In genomic region chr14:106176879-106177278, GRCm38 (mm10) we compare ENCODE assay signal across 7 mouse cellular contexts.
DNase-seq lines count a peak whose midpoint lies in the region; ATAC-seq and TF ChIP-seq lines count a peak whose summit lies in the region.

No protein-coding gene starts in this region.

- ATAC-seq in kidney, postnatal 0 days (replicated peaks; ENCODE audit: low FRiP score, low read depth): no peak
- ATAC-seq in midbrain, postnatal 0 days (ENCODE audit: low FRiP score): peak; percentile 80; the same call in 1 of the 2 replicates
- ATAC-seq in liver, embryonic 11.5 days (replicated peaks; ENCODE audit: low FRiP score): no peak

- H3K36me3 ChIP-seq in kidney, postnatal 0 days (ENCODE audit: insufficient read depth, low read length): no peaks in the 10 kb centered on the region
- no peaks in the 10 kb centered on the region for H3K36me3 ChIP-seq in midbrain, postnatal 0 days (ENCODE audit: insufficient read depth, low read length)
- no peaks in the 10 kb centered on the region for H3K36me3 ChIP-seq in liver, embryonic 11.5 days (ENCODE audit: control insufficient read depth, insufficient read depth, low read length)

- no peaks in the 10 kb centered on the region for H3K27me3 ChIP-seq in kidney, postnatal 0 days (ENCODE audit: insufficient read depth, low read length)
- H3K27me3 ChIP-seq in midbrain, postnatal 0 days (ENCODE audit: insufficient read depth, low read length): no peaks in the 10 kb centered on the region
- H3K27me3 ChIP-seq in liver, embryonic 11.5 days (replicated peaks; ENCODE audit: control insufficient read depth, insufficient read depth, low read length): no peaks in the 10 kb centered on the region

- no peak overlapping the region for H3K4me3 ChIP-seq in kidney, postnatal 0 days (replicated peaks; ENCODE audit: low read depth, low read length)
- no peak overlapping the region for H3K4me3 ChIP-seq in midbrain, postnatal 0 days (ENCODE audit: low read depth, low read length)
- no peak overlapping the region for H3K4me3 ChIP-seq in liver, embryonic 11.5 days (ENCODE audit: low read depth, low read length)

- DNase-seq in kidney, postnatal 0 days (ENCODE audit: low spot score): peak; percentile 35
- DNase-seq in kidney, postnatal 4 days: no peak
- peak; percentile 88 for DNase-seq in cerebellum, postnatal 10 days
- DNase-seq in heart, postnatal 4 days: peak; percentile 18
- DNase-seq in midbrain, postnatal 0 days (ENCODE audit: low spot score): peak; percentile 89
- DNase-seq in adrenal gland, postnatal 25 days: no peak
- no peak for DNase-seq in liver, embryonic 11.5 days (ENCODE audit: low spot score)

- no peaks in the 10 kb centered on the region for H3K9me3 ChIP-seq in kidney, postnatal 0 days (replicated peaks; ENCODE audit: low read length)
- H3K9me3 ChIP-seq in midbrain, postnatal 0 days (ENCODE audit: low read length): no peaks in the 10 kb centered on the region
- H3K9me3 ChIP-seq in liver, embryonic 11.5 days (ENCODE audit: control insufficient read depth, low read length): no peaks in the 10 kb centered on the region

- no peak overlapping the region for H3K4me2 ChIP-seq in kidney, postnatal 0 days (ENCODE audit: low read length)
- no peak overlapping the region for H3K4me2 ChIP-seq in midbrain, postnatal 0 days (ENCODE audit: low read depth, low read length, poor library complexity, severe bottlenecking)
- no peak overlapping the region for H3K4me2 ChIP-seq in liver, embryonic 11.5 days

- no peaks in the 10 kb centered on the region for H3K4me1 ChIP-seq in kidney, postnatal 0 days (replicated peaks; ENCODE audit: insufficient read depth, low read length)
- no peaks in the 10 kb centered on the region; the same call in 1 of the 2 replicates for H3K4me1 ChIP-seq in midbrain, postnatal 0 days (ENCODE audit: insufficient read depth, low read length)
- H3K4me1 ChIP-seq in liver, embryonic 11.5 days (replicated peaks; ENCODE audit: control insufficient read depth, insufficient read depth, low read length): no peaks in the 10 kb centered on the region

- no peak overlapping the region for H3K9ac ChIP-seq in kidney, postnatal 0 days (ENCODE audit: low read depth, low read length)
- no peak overlapping the region for H3K9ac ChIP-seq in midbrain, postnatal 0 days (replicated peaks; ENCODE audit: low read length, poor library complexity, severe bottlenecking)
- H3K9ac ChIP-seq in liver, embryonic 11.5 days (ENCODE audit: low read depth, low read length): no peak overlapping the region

- no peak overlapping the region for H3K27ac ChIP-seq in kidney, postnatal 0 days
- H3K27ac ChIP-seq in midbrain, postnatal 0 days (ENCODE audit: low read depth, low read length): no peak overlapping the region
- H3K27ac ChIP-seq in liver, embryonic 11.5 days (ENCODE audit: low read depth, low read length): no peak overlapping the region

- TF ChIP-seq CTCF in kidney, postnatal 0 days (IDR thresholded peaks at IDR 0.05; ENCODE audit: low read depth): no peak
- no peak for TF ChIP-seq CTCF in midbrain, postnatal 0 days (IDR thresholded peaks at IDR 0.05)

- WGBS in kidney, postnatal 0 days: 59% methylated on average over 5 of the region's 5 CpGs
- WGBS in midbrain, postnatal 0 days: 21% methylated on average over 5 of the region's 5 CpGs
- WGBS in liver, embryonic 11.5 days: 70% methylated on average over 5 of the region's 5 CpGs

Comparison
In these comparisons a context has a peak if more than half of its experiments do, and no peak if none do; other contexts are left out.
1. DNase-seq: peak in kidney, postnatal 0 days (single experiment), cerebellum, postnatal 10 days (2 of 2), heart, postnatal 4 days (single experiment) and midbrain, postnatal 0 days (single experiment); none in kidney, postnatal 4 days (0 of 2), adrenal gland, postnatal 25 days (single experiment) and liver, embryonic 11.5 days (single experiment).